8 mouse cellular contexts compared by ENCODE assay signal in genomic region chr5:115316968-115317644, GRCm38 (mm10). TPM values are rescaled to one million over a fixed set of nuclear protein-coding genes. Genes with fewer than 3 reads are reported as not detected.
DNase-seq lines count a peak whose midpoint lies in the region; ATAC-seq and TF ChIP-seq lines count a peak whose summit lies in the region.

No protein-coding gene starts in this region.

- H3K9ac ChIP-seq in lung, embryonic 14.5 days = peak overlapping the region; percentile 30
- H3K9ac ChIP-seq in embryonic facial prominence, embryonic 12.5 days = peak overlapping the region; percentile 58
- peak overlapping the region; percentile 31 for H3K9ac ChIP-seq in intestine, embryonic 16.5 days (ENCODE audit: low read depth, low read length)

- TF ChIP-seq CTCF in lung, embryonic 14.5 days (IDR thresholded peaks at IDR 0.05; ENCODE audit: low read depth) = no peak

- peak overlapping the region; percentile 44; the same call in 1 of the 2 replicates for H3K27ac ChIP-seq in lung, embryonic 14.5 days (ENCODE audit: low read depth)
- peak overlapping the region; percentile 95 for H3K27ac ChIP-seq in embryonic facial prominence, embryonic 12.5 days
- H3K27ac ChIP-seq in intestine, embryonic 16.5 days (ENCODE audit: low read length) = peak overlapping the region; percentile 77

- no peaks in the 10 kb centered on the region for H3K9me3 ChIP-seq in lung, embryonic 14.5 days (ENCODE audit: low read depth, low read length)
- no peaks in the 10 kb centered on the region for H3K9me3 ChIP-seq in embryonic facial prominence, embryonic 12.5 days
- no peaks in the 10 kb centered on the region for H3K9me3 ChIP-seq in intestine, embryonic 16.5 days (ENCODE audit: control insufficient read depth, low read length)

- WGBS in lung, embryonic 14.5 days = 10% methylated on average over 14 of the region's 14 CpGs
- 3% methylated on average over 14 of the region's 14 CpGs for WGBS in embryonic facial prominence, embryonic 12.5 days
- 10% methylated on average over 14 of the region's 14 CpGs for WGBS in intestine, embryonic 16.5 days

- H3K4me1 ChIP-seq in lung, embryonic 14.5 days (ENCODE audit: insufficient read depth) = peaks cover 19% of the 10 kb centered on the region
- H3K4me1 ChIP-seq in embryonic facial prominence, embryonic 12.5 days = peaks cover 45% of the 10 kb centered on the region
- peaks cover 36% of the 10 kb centered on the region for H3K4me1 ChIP-seq in intestine, embryonic 16.5 days (ENCODE audit: control insufficient read depth, insufficient read depth, low read length)

- no peak for DNase-seq in lung, embryonic 14.5 days
- no peak for DNase-seq in lung, postnatal 4 days
- DNase-seq in retina, embryonic 14.5 days (ENCODE audit: low spot score) = peak; percentile 32
- no peak for DNase-seq in urinary bladder, adult 18-20 months (ENCODE audit: low spot score in 2 of 2)
- no peak for DNase-seq in layer of hippocampus, postnatal 10 days (ENCODE audit: low spot score in 2 of 2)

- no peak overlapping the region for H3K4me3 ChIP-seq in lung, embryonic 14.5 days (ENCODE audit: low read depth, low read length)
- 0 out of 2 replicates have a peak overlapping the region, but pooled peaks have one; percentile 1 for H3K4me3 ChIP-seq in embryonic facial prominence, embryonic 12.5 days
- H3K4me3 ChIP-seq in intestine, embryonic 16.5 days (ENCODE audit: low read length) = no peak overlapping the region

- ATAC-seq in lung, embryonic 14.5 days (ENCODE audit: insufficient read depth) = no peak
- peak; percentile 54; the same call in 1 of the 2 replicates for ATAC-seq in embryonic facial prominence, embryonic 12.5 days (ENCODE audit: insufficient number of reproducible peaks, insufficient read depth, low FRiP score, low TSS enrichment)
- ATAC-seq in intestine, embryonic 16.5 days = no peak
- ATAC-seq in megakaryocyte, adult 5-6 weeks (ENCODE audit: poor library complexity, severe bottlenecking) = no peak

- H3K4me2 ChIP-seq in lung, embryonic 14.5 days = peak overlapping the region; percentile 10; the same call in 1 of the 2 replicates
- peak overlapping the region; percentile 37 for H3K4me2 ChIP-seq in embryonic facial prominence, embryonic 12.5 days (replicated peaks)
- peak overlapping the region; percentile 30 for H3K4me2 ChIP-seq in intestine, embryonic 16.5 days (ENCODE audit: low read depth, low read length)

- no peaks in the 10 kb centered on the region for H3K27me3 ChIP-seq in lung, embryonic 14.5 days (ENCODE audit: insufficient read depth, low read length)
- H3K27me3 ChIP-seq in embryonic facial prominence, embryonic 12.5 days = no peaks in the 10 kb centered on the region
- no peaks in the 10 kb centered on the region for H3K27me3 ChIP-seq in intestine, embryonic 16.5 days (replicated peaks; ENCODE audit: control insufficient read depth, insufficient read depth, low read length)

- no peaks in the 10 kb centered on the region for H3K36me3 ChIP-seq in lung, embryonic 14.5 days (ENCODE audit: insufficient read depth)
- H3K36me3 ChIP-seq in embryonic facial prominence, embryonic 12.5 days = no peaks in the 10 kb centered on the region
- H3K36me3 ChIP-seq in intestine, embryonic 16.5 days (ENCODE audit: control insufficient read depth, insufficient read depth, low read length) = no peaks in the 10 kb centered on the region

RNA-seq across cellular contexts. Expression of gene Srsf9, which starts 9.9 kb away (rescaled TPM):
- polyA plus RNA-seq in lung, embryonic 14.5 days (2014; fragmentation: Nextera tagmentation; extraction: Ambion mirVana) = 286 and 291 TPM in 2 replicates
- 418 and 420 TPM in 2 replicates for polyA plus RNA-seq in embryonic facial prominence, embryonic 12.5 days (2016; fragmentation: Nextera tagmentation; extraction: Ambion mirVana)
- 67.9 and 121 TPM in 2 replicates for polyA plus RNA-seq in intestine, embryonic 16.5 days (2015; fragmentation: Nextera tagmentation; extraction: Ambion mirVana)
- 79.1 and 98.4 TPM in 2 replicates for total RNA-seq in megakaryocyte, adult 5-6 weeks (2015)
- total RNA-seq in megakaryocyte, adult 5-6 weeks (2017) = 126 and 130 TPM in 2 replicates
- 10 to 100 TPM; 63.6 to 77.0 TPM for total RNA-seq in layer of hippocampus, postnatal 10 days (2021)

RNA-seq across cellular contexts. Expression of gene Dynll1, which starts 16.3 kb away (rescaled TPM):
- polyA plus RNA-seq in lung, embryonic 14.5 days (2014; fragmentation: Nextera tagmentation; extraction: Ambion mirVana) = 1,568 and 1,614 TPM in 2 replicates
- polyA plus RNA-seq in embryonic facial prominence, embryonic 12.5 days (2016; fragmentation: Nextera tagmentation; extraction: Ambion mirVana) = 1,589 and 1,712 TPM in 2 replicates
- polyA plus RNA-seq in intestine, embryonic 16.5 days (2015; fragmentation: Nextera tagmentation; extraction: Ambion mirVana) = 1,024 and 1,116 TPM in 2 replicates
- 646 and 659 TPM in 2 replicates for total RNA-seq in megakaryocyte, adult 5-6 weeks (2015)
- 318 and 344 TPM in 2 replicates for total RNA-seq in megakaryocyte, adult 5-6 weeks (2017)
- total RNA-seq in layer of hippocampus, postnatal 10 days (2021) = 100 to 1,000 TPM; 753 to 793 TPM

RNA-seq across cellular contexts. Expression of gene Gatc, which starts 23.9 kb away (rescaled TPM):
- polyA plus RNA-seq in lung, embryonic 14.5 days (2014; fragmentation: Nextera tagmentation; extraction: Ambion mirVana) = 35.0 and 37.5 TPM in 2 replicates
- 29.0 and 30.0 TPM in 2 replicates for polyA plus RNA-seq in embryonic facial prominence, embryonic 12.5 days (2016; fragmentation: Nextera tagmentation; extraction: Ambion mirVana)
- polyA plus RNA-seq in intestine, embryonic 16.5 days (2015; fragmentation: Nextera tagmentation; extraction: Ambion mirVana) = 23.4 and 23.9 TPM in 2 replicates
- 66.3 and 69.0 TPM in 2 replicates for total RNA-seq in megakaryocyte, adult 5-6 weeks (2015)
- total RNA-seq in megakaryocyte, adult 5-6 weeks (2017) = 15.1 and 16.8 TPM in 2 replicates
- 10 to 100 TPM; 29.3 to 32.5 TPM for total RNA-seq in layer of hippocampus, postnatal 10 days (2021)

RNA-seq across cellular contexts. Expression of gene Triap1, which starts 23.9 kb away (rescaled TPM):
- polyA plus RNA-seq in lung, embryonic 14.5 days (2014; fragmentation: Nextera tagmentation; extraction: Ambion mirVana) = 61.9 and 62.6 TPM in 2 replicates
- 55.5 and 56.7 TPM in 2 replicates for polyA plus RNA-seq in embryonic facial prominence, embryonic 12.5 days (2016; fragmentation: Nextera tagmentation; extraction: Ambion mirVana)
- 62.0 and 67.4 TPM in 2 replicates for polyA plus RNA-seq in intestine, embryonic 16.5 days (2015; fragmentation: Nextera tagmentation; extraction: Ambion mirVana)
- total RNA-seq in megakaryocyte, adult 5-6 weeks (2015) = 41.0 and 52.0 TPM in 2 replicates
- total RNA-seq in megakaryocyte, adult 5-6 weeks (2017) = 15.9 and 18.8 TPM in 2 replicates
- total RNA-seq in layer of hippocampus, postnatal 10 days (2021) = 10 to 100 TPM; 31.0 to 35.3 TPM

RNA-seq across cellular contexts. Expression of gene Cox6a1, which starts 31.7 kb away (rescaled TPM):
- 842 and 846 TPM in 2 replicates for polyA plus RNA-seq in lung, embryonic 14.5 days (2014; fragmentation: Nextera tagmentation; extraction: Ambion mirVana)
- polyA plus RNA-seq in embryonic facial prominence, embryonic 12.5 days (2016; fragmentation: Nextera tagmentation; extraction: Ambion mirVana) = 652 and 721 TPM in 2 replicates
- 1,462 and 1,500 TPM in 2 replicates for polyA plus RNA-seq in intestine, embryonic 16.5 days (2015; fragmentation: Nextera tagmentation; extraction: Ambion mirVana)
- total RNA-seq in megakaryocyte, adult 5-6 weeks (2015) = 321 and 340 TPM in 2 replicates
- total RNA-seq in megakaryocyte, adult 5-6 weeks (2017) = 78.5 and 107 TPM in 2 replicates
- total RNA-seq in layer of hippocampus, postnatal 10 days (2021) = 100 to 1,000 TPM; 732 to 825 TPM

Comparison
In these comparisons a context has a peak if more than half of its experiments do, and no peak if none do; other contexts are left out.
1. H3K27ac ChIP-seq: peak in every context shown above with its lines; median percentile 95 in embryonic facial prominence, embryonic 12.5 days; 77 in intestine, embryonic 16.5 days; 44 in lung, embryonic 14.5 days.